ENCODE assay signal across 8 mouse cellular contexts in the genomic region with DNA sequence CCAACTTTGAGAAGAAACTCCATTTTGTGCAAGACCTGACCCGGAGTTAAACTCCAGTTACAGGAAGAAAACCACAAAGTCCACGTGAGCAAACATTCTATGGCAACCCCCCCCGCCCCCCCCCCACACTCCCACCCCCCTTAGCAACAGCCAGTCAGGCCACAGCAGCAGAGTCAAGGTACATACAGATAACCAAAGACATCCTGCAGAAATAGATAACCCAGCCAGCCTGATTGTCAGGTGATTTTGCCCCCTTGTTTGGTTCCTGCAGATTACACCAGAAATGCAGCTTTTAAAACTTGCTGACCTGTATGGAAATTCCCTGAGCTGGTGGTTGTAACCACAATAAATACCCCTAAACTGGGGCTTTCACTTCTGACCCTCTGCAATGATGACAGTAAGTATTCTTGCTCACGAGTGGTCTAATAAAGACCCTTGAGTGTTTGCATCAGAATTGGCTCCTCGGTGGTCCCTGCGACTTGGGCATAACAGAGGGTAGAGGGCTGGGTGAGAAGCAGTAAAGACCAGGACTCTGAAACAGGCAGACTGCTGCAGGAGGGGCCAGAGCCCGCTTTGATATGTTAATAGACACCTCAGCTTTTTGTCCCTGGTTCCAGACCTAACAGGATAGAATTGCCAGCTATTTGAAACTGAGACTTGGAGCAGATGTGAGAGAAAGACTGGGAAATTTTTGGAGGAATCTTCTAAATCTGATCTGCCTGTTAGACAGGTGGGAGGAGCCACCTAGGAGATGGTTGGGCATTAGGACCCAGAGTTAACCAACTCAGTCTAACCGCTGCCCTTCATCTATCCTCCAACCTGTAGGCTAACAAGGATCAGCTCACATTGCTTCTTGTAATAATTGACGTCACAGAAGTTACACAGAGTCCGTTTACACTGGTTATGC. TPM values are rescaled to one million over a fixed set of nuclear protein-coding genes. Genes with fewer than 3 reads are reported as not detected.
DNase-seq lines count a peak whose midpoint lies in the region; ATAC-seq lines count a peak whose summit lies in the region.

No protein-coding gene starts in this region.

- H3K27ac ChIP-seq in kidney, embryonic 14.5 days (ENCODE audit: low read depth, low read length): peak overlapping the region; percentile 18; the same call in 1 of the 2 replicates
- no peak overlapping the region for H3K27ac ChIP-seq in stomach, embryonic 15.5 days

- ATAC-seq in kidney, embryonic 14.5 days (ENCODE audit: low FRiP score, low TSS enrichment): peak; percentile 94
- peak; percentile 91 for ATAC-seq in stomach, embryonic 15.5 days (ENCODE audit: insufficient read depth, low FRiP score, low read depth)

- peak overlapping the region; percentile 31 for H3K4me2 ChIP-seq in kidney, embryonic 14.5 days (replicated peaks; ENCODE audit: low read depth, low read length)
- H3K4me2 ChIP-seq in stomach, embryonic 15.5 days: peak overlapping the region; percentile 47

- peak overlapping the region; percentile 2; the same call in 1 of the 2 replicates for H3K4me3 ChIP-seq in kidney, embryonic 14.5 days (ENCODE audit: low read length)
- peak overlapping the region; percentile 85 for H3K4me3 ChIP-seq in megakaryocyte, embryonic 14.5 days (replicated peaks)
- H3K4me3 ChIP-seq in stomach, embryonic 15.5 days (replicated peaks): peak overlapping the region; percentile 20; the same call in 1 of the 2 replicates

- H3K4me1 ChIP-seq in kidney, embryonic 14.5 days (ENCODE audit: control insufficient read depth, insufficient read depth, low read length): 0 out of 2 replicates have a peak, but pooled peaks cover 4% of the 10 kb centered on the region
- peaks cover 16% of the 10 kb centered on the region for H3K4me1 ChIP-seq in megakaryocyte, embryonic 14.5 days
- H3K4me1 ChIP-seq in stomach, embryonic 15.5 days: no peaks in the 10 kb centered on the region

- H3K9ac ChIP-seq in kidney, embryonic 14.5 days (ENCODE audit: low read depth, low read length): no peak overlapping the region
- H3K9ac ChIP-seq in stomach, embryonic 15.5 days: no peak overlapping the region

- no peaks in the 10 kb centered on the region for H3K36me3 ChIP-seq in kidney, embryonic 14.5 days (ENCODE audit: control insufficient read depth, insufficient read depth, low read length)
- H3K36me3 ChIP-seq in megakaryocyte, embryonic 14.5 days (replicated peaks; ENCODE audit: low read length): no peaks in the 10 kb centered on the region
- no peaks in the 10 kb centered on the region for H3K36me3 ChIP-seq in stomach, embryonic 15.5 days

- no peaks in the 10 kb centered on the region for H3K27me3 ChIP-seq in kidney, embryonic 14.5 days (ENCODE audit: control insufficient read depth, insufficient read depth, low read length)
- H3K27me3 ChIP-seq in megakaryocyte, embryonic 14.5 days (replicated peaks): no peaks in the 10 kb centered on the region
- no peaks in the 10 kb centered on the region for H3K27me3 ChIP-seq in stomach, embryonic 15.5 days (replicated peaks)

- peak; percentile 88 for DNase-seq in heart, adult 11 months
- no peak for DNase-seq in heart, adult 8-10 months (ENCODE audit: low spot score)
- peak; percentile 40 for DNase-seq in brain, adult 2 months (ENCODE audit: low read depth, low spot score)
- DNase-seq in forelimb bud, embryonic 11.5 days (ENCODE audit: low read depth, low spot score): peak; percentile 62
- DNase-seq in right cerebral cortex, postnatal 25 days: no peak

- 11% methylated on average over 10 of the region's 10 CpGs for WGBS in kidney, embryonic 14.5 days
- WGBS in stomach, embryonic 15.5 days: 10% methylated on average over 10 of the region's 10 CpGs

- H3K9me3 ChIP-seq in kidney, embryonic 14.5 days (ENCODE audit: control insufficient read depth, low read length): no peaks in the 10 kb centered on the region
- H3K9me3 ChIP-seq in megakaryocyte, embryonic 14.5 days: no peaks in the 10 kb centered on the region
- H3K9me3 ChIP-seq in stomach, embryonic 15.5 days: no peaks in the 10 kb centered on the region

RNA-seq across cellular contexts. Expression of a gene that starts 5.1 kb away (rescaled TPM):
- 1 to 10 TPM in 1 of 4 experiments, under 1 TPM in 2, not detected in 1; 0.60 to 1.2 (median 0.63) TPM for total RNA-seq in heart, adult 8-10 months (2022)
- 0.20 and 0.26 TPM in 2 replicates for polyA plus RNA-seq in kidney, embryonic 14.5 days (2014; fragmentation: Nextera tagmentation; extraction: Ambion mirVana)
- not detected in 2 replicates for polyA plus RNA-seq in megakaryocyte, embryonic 14.5 days (2012; ENCODE audit: insufficient read depth, low replicate concordance)
- polyA plus RNA-seq in stomach, embryonic 15.5 days (2015; fragmentation: Nextera tagmentation; extraction: Ambion mirVana): 0.13 and 0.17 TPM in 2 replicates

RNA-seq across cellular contexts. Expression of a gene that starts 14.9 kb away (rescaled TPM):
- total RNA-seq in heart, adult 8-10 months (2022): not detected
- 0.41 and 0.44 TPM in 2 replicates for polyA plus RNA-seq in kidney, embryonic 14.5 days (2014; fragmentation: Nextera tagmentation; extraction: Ambion mirVana)
- polyA plus RNA-seq in megakaryocyte, embryonic 14.5 days (2012; ENCODE audit: insufficient read depth, low replicate concordance): 1.0 TPM in 1 of 2 replicates, not detected in the other
- 0.19 TPM in 1 of 2 replicates, not detected in the other for polyA plus RNA-seq in stomach, embryonic 15.5 days (2015; fragmentation: Nextera tagmentation; extraction: Ambion mirVana)

RNA-seq across cellular contexts. Expression of a gene that starts 21.0 kb away (rescaled TPM):
- total RNA-seq in heart, adult 8-10 months (2022): not detected
- polyA plus RNA-seq in kidney, embryonic 14.5 days (2014; fragmentation: Nextera tagmentation; extraction: Ambion mirVana): 0.34 TPM in 1 of 2 replicates, not detected in the other
- polyA plus RNA-seq in megakaryocyte, embryonic 14.5 days (2012; ENCODE audit: insufficient read depth, low replicate concordance): not detected in 2 replicates
- 0.19 and 0.21 TPM in 2 replicates for polyA plus RNA-seq in stomach, embryonic 15.5 days (2015; fragmentation: Nextera tagmentation; extraction: Ambion mirVana)

RNA-seq across cellular contexts. Expression of a gene that starts 26.6 kb away (rescaled TPM):
- not detected for total RNA-seq in heart, adult 8-10 months (2022)
- polyA plus RNA-seq in kidney, embryonic 14.5 days (2014; fragmentation: Nextera tagmentation; extraction: Ambion mirVana): 0.58 and 0.76 TPM in 2 replicates
- polyA plus RNA-seq in megakaryocyte, embryonic 14.5 days (2012; ENCODE audit: insufficient read depth, low replicate concordance): 5.9 TPM in 1 of 2 replicates, not detected in the other
- polyA plus RNA-seq in stomach, embryonic 15.5 days (2015; fragmentation: Nextera tagmentation; extraction: Ambion mirVana): 0.33 TPM in 1 of 2 replicates, not detected in the other

RNA-seq across cellular contexts. Expression of a gene that starts 32.6 kb away (rescaled TPM):
- not detected for total RNA-seq in heart, adult 8-10 months (2022)
- polyA plus RNA-seq in kidney, embryonic 14.5 days (2014; fragmentation: Nextera tagmentation; extraction: Ambion mirVana): not detected in 2 replicates
- polyA plus RNA-seq in megakaryocyte, embryonic 14.5 days (2012; ENCODE audit: insufficient read depth, low replicate concordance): not detected in 2 replicates
- not detected in 2 replicates for polyA plus RNA-seq in stomach, embryonic 15.5 days (2015; fragmentation: Nextera tagmentation; extraction: Ambion mirVana)

Comparison
In these comparisons a context has a peak if more than half of its experiments do, and no peak if none do; other contexts are left out.
1. DNase-seq: peak in heart, adult 11 months (single experiment), brain, adult 2 months (single experiment) and forelimb bud, embryonic 11.5 days (single experiment); none in heart, adult 8-10 months (single experiment) and right cerebral cortex, postnatal 25 days (single experiment).
2. H3K4me3 ChIP-seq: peak in every context shown above with its lines; median percentile 85 in megakaryocyte, embryonic 14.5 days; 20 in stomach, embryonic 15.5 days; 2 in kidney, embryonic 14.5 days.